Mouse (Mus musculus): ENCODE measurements around the gene Ccsap. TPM values are rescaled to one million over a fixed set of nuclear protein-coding genes. Genes with fewer than 3 reads are reported as not detected.

Ccsap gene
- total RNA-seq, 2 experiments from 2014 or later = 4.8 to 5.3 TPM

GRCm38 (mm10) chr8:123880821-123881350 lies 20.9 kb upstream of the Ccsap start:
- no peak for ATAC-seq (replicated peaks; ENCODE audit: poor library complexity, severe bottlenecking)

GRCm38 (mm10) chr8:123880271-123880670 lies 20.3 kb upstream of the Ccsap start:
- no peak for ATAC-seq (replicated peaks; ENCODE audit: poor library complexity, severe bottlenecking)

GRCm38 (mm10) chr8:123877865-123878264 lies 17.9 kb upstream of the Ccsap start:
- no peak for ATAC-seq (replicated peaks; ENCODE audit: poor library complexity, severe bottlenecking)

- ATAC-seq (replicated peaks; ENCODE audit: poor library complexity, severe bottlenecking) = no peak
Observed at GRCm38 (mm10) chr8:123874324-123874723, 14.3 kb upstream of the Ccsap start.

GRCm38 (mm10) chr8:123873364-123873763 lies 13.4 kb upstream of the Ccsap start:
- ATAC-seq (replicated peaks; ENCODE audit: poor library complexity, severe bottlenecking) = no peak

- ATAC-seq (replicated peaks; ENCODE audit: poor library complexity, severe bottlenecking) = no peak
Observed at GRCm38 (mm10) chr8:123872048-123872447, 12.0 kb upstream of the Ccsap start.

GRCm38 (mm10) chr8:123866971-123867370 lies 7.0 kb upstream of the Ccsap start:
- ATAC-seq (replicated peaks; ENCODE audit: poor library complexity, severe bottlenecking) = no peak

GRCm38 (mm10) chr8:123865786-123866185 lies 5.8 kb upstream of the Ccsap start:
- no peak for ATAC-seq (replicated peaks; ENCODE audit: poor library complexity, severe bottlenecking)

- no peak for ATAC-seq (replicated peaks; ENCODE audit: poor library complexity, severe bottlenecking)
Observed at GRCm38 (mm10) chr8:123860386-123860785, 377 bp upstream of the Ccsap start.

GRCm38 (mm10) chr8:123858941-123859647 lies 915 bp downstream of the Ccsap start:
- peak; percentile 90 for ATAC-seq (replicated peaks; ENCODE audit: poor library complexity, severe bottlenecking)

GRCm38 (mm10) chr8:123858574-123858940 lies 1.5 kb downstream of the Ccsap start:
- 0 out of 2 replicates have a peak, but pooled peaks have one; percentile 0 for ATAC-seq (replicated peaks; ENCODE audit: poor library complexity, severe bottlenecking)

GRCm38 (mm10) chr8:123857361-123857760 lies 2.6 kb downstream of the Ccsap start:
- ATAC-seq (replicated peaks; ENCODE audit: poor library complexity, severe bottlenecking) = no peak

- ATAC-seq (replicated peaks; ENCODE audit: poor library complexity, severe bottlenecking) = no peak
Observed at GRCm38 (mm10) chr8:123854733-123855475, 5.1 kb downstream of the Ccsap start.

GRCm38 (mm10) chr8:123854252-123854651 lies 5.8 kb downstream of the Ccsap start:
- ATAC-seq (replicated peaks; ENCODE audit: poor library complexity, severe bottlenecking) = no peak

- ATAC-seq (replicated peaks; ENCODE audit: poor library complexity, severe bottlenecking) = no peak
Observed at GRCm38 (mm10) chr8:123851590-123851989, 8.4 kb downstream of the Ccsap start.

GRCm38 (mm10) chr8:123849352-123849751 lies 10.7 kb downstream of the Ccsap start:
- no peak for ATAC-seq (replicated peaks; ENCODE audit: poor library complexity, severe bottlenecking)

GRCm38 (mm10) chr8:123847546-123847945 lies 12.5 kb downstream of the Ccsap start:
- ATAC-seq (replicated peaks; ENCODE audit: poor library complexity, severe bottlenecking) = no peak

- no peak for ATAC-seq (replicated peaks; ENCODE audit: poor library complexity, severe bottlenecking)
Observed at GRCm38 (mm10) chr8:123846509-123846908, 13.5 kb downstream of the Ccsap start.

- ATAC-seq (replicated peaks; ENCODE audit: poor library complexity, severe bottlenecking) = no peak
Observed at GRCm38 (mm10) chr8:123845991-123846390, 14.0 kb downstream of the Ccsap start.

GRCm38 (mm10) chr8:123845114-123845513 lies 14.9 kb downstream of the Ccsap start:
- ATAC-seq (replicated peaks; ENCODE audit: poor library complexity, severe bottlenecking) = peak; percentile 62

GRCm38 (mm10) chr8:123844341-123844740 lies 15.7 kb downstream of the Ccsap start:
- ATAC-seq (replicated peaks; ENCODE audit: poor library complexity, severe bottlenecking) = no peak
